Mouse (Mus musculus) heart, embryonic 16.5 days (tissue): ENCODE data around the gene Igfbp4. TPM values are rescaled to one million over a fixed set of nuclear protein-coding genes. Genes with fewer than 3 reads are reported as not detected.

Experiments
- polyA plus RNA-seq: library from polyadenylated mRNA; unstranded; fragments of >200 nt; fragmentation: Nextera tagmentation; extraction: Ambion mirVana; gene quantifications from 2 replicates; pipeline ENCODE4 v1.2.1, GENCODE M21; 2015

Gene Igfbp4
- polyA plus RNA-seq, 1 experiment from 2014 or later: 377 TPM

Other genes with a start within 250 kb of the Igfbp4 start
- gene Msl1, start 245.7 kb upstream of the Igfbp4 start, polyA plus RNA-seq: 15.2 and 15.5 TPM in 2 replicates
- 23.4 and 24.0 TPM in 2 replicates for gene Casc3, start 236.3 kb upstream of the Igfbp4 start, polyA plus RNA-seq
- 1.0 and 1.1 TPM in 2 replicates for gene Rapgefl1, start 204.5 kb upstream of the Igfbp4 start, polyA plus RNA-seq
- gene Wipf2, start 177.6 kb upstream of the Igfbp4 start, polyA plus RNA-seq: 3.1 and 3.4 TPM in 2 replicates
- gene Cdc6, start 133.4 kb upstream of the Igfbp4 start, polyA plus RNA-seq: 18.6 and 23.0 TPM in 2 replicates
- gene Rara, start 113.4 kb upstream of the Igfbp4 start, polyA plus RNA-seq: 28.2 and 28.6 TPM in 2 replicates
- gene Gjd3, start 58.2 kb upstream of the Igfbp4 start, polyA plus RNA-seq: 4.1 and 4.5 TPM in 2 replicates
- 162 and 179 TPM in 2 replicates for gene Top2a, start 17.1 kb upstream of the Igfbp4 start, polyA plus RNA-seq
- 0.06 and 0.71 TPM in 2 replicates for gene Tns4, start 48.1 kb downstream of the Igfbp4 start, polyA plus RNA-seq
- 0.69 and 1.5 TPM in 2 replicates for gene Ccr7, start 113.8 kb downstream of the Igfbp4 start, polyA plus RNA-seq
- gene Smarce1, start 189.8 kb downstream of the Igfbp4 start, polyA plus RNA-seq: 161 and 177 TPM in 2 replicates
- 3.2 and 4.5 TPM in 2 replicates for gene Krt222, start 202.8 kb downstream of the Igfbp4 start, polyA plus RNA-seq
- gene Krt24, start 244.0 kb downstream of the Igfbp4 start, polyA plus RNA-seq: not detected in 2 replicates